Mouse (Mus musculus) stomach, embryonic 16.5 days (tissue): Measurements from ENCODE around the gene Hdac8. TPM values are rescaled to one million over a fixed set of nuclear protein-coding genes. Genes with fewer than 3 reads are reported as not detected.

ENCODE experiments used
- ATAC-seq: fragments of 200-750 bp; cut with Nextera tagmentation; 2 replicates; pipeline ENCODE4 v1.8.0; 2017; ENCODE audit warnings: moderate number of reproducible peaks, moderate TSS enrichment; ENCODE audit not compliant: insufficient read depth, low FRiP score
- H3K27ac ChIP-seq: fragments of 300-500 bp; sonication (generic); 2 replicates; pipeline ENCODE4 v1.5.1; 2014; ENCODE audit warnings: low read length
- H3K27me3 ChIP-seq: fragments of 300-500 bp; sonication (generic); 2 replicates; pipeline ENCODE4 v1.6.1; 2014; ENCODE audit warnings: low read length, control low read depth, mixed read lengths; ENCODE audit not compliant: control insufficient read depth, insufficient read depth
- H3K36me3 ChIP-seq: fragments of 300-500 bp; sonication (generic); 2 replicates; pipeline ENCODE4 v1.6.1; 2014; ENCODE audit warnings: low read length; ENCODE audit not compliant: control insufficient read depth, insufficient read depth
- H3K4me1 ChIP-seq: fragments of 300-500 bp; sonication (generic); 2 replicates; pipeline ENCODE4 v1.6.1; 2014; ENCODE audit warnings: low read length, control low read depth, mixed read lengths; ENCODE audit not compliant: control insufficient read depth, insufficient read depth
- H3K4me2 ChIP-seq: fragments of 300-500 bp; sonication (generic); 2 replicates; pipeline ENCODE4 v1.6.1; 2014; ENCODE audit warnings: low read depth, low read length, mixed read lengths
- H3K4me3 ChIP-seq: fragments of 300-500 bp; sonication (generic); replicated peaks from 2 replicates; pipeline ENCODE4 v1.5.1; 2014; ENCODE audit warnings: mild to moderate bottlenecking, low read length
- H3K9ac ChIP-seq: fragments of 300-500 bp; sonication (generic); 2 replicates; pipeline ENCODE4 v1.6.1; 2014; ENCODE audit warnings: low read length
- H3K9me3 ChIP-seq: fragments of 300-500 bp; sonication (generic); replicated peaks from 2 replicates; pipeline ENCODE4 v1.6.1; 2016; ENCODE audit warnings: low read length, control low read depth; ENCODE audit not compliant: control insufficient read depth
- WGBS: fragments of 180-500 bp; shearing (Covaris S2); extraction: QIAGEN DNeasy Blood & Tissue Kit; methylation state at CpG from one replicate; pipeline ENCODE4 v1.1.7; 2014; 5-methylcytosine and 5-hydroxymethylcytosine counted together
- polyA plus RNA-seq: library from polyadenylated mRNA; unstranded; fragments of >200 nt; fragmentation: Nextera tagmentation; extraction: Ambion mirVana; gene quantifications from 2 replicates; pipeline ENCODE4 v1.2.1, GENCODE M21; 2015

Gene Hdac8
- polyA plus RNA-seq, 1 experiment from 2014 or later, result 9.2 TPM

- H3K36me3 ChIP-seq, result no peaks in the 10 kb centered on the region
- 64% methylated on average over 14 of the region's 14 CpGs for WGBS
- no peak for ATAC-seq
- no peak overlapping the region for H3K4me2 ChIP-seq
- no peaks in the 10 kb centered on the region for H3K9me3 ChIP-seq
- H3K9ac ChIP-seq, result no peak overlapping the region
- no peak overlapping the region for H3K27ac ChIP-seq
- H3K4me3 ChIP-seq, result no peak overlapping the region
- H3K4me1 ChIP-seq, result no peaks in the 10 kb centered on the region
- peaks cover 5% of the 10 kb centered on the region; the same call in 1 of the 2 replicates for H3K27me3 ChIP-seq
These were observed 155.1 kb downstream of the Hdac8 start for GRCm38 (mm10) chrX:102349843-102350731.

- Histone ChIP-seq H3K4me1 (no peaks in the 10 kb centered on the region), H3K4me2 (no peak overlapping the region), H3K9me3 (no peaks in the 10 kb centered on the region), H3K36me3 (no peaks in the 10 kb centered on the region), H3K27ac (no peak overlapping the region), H3K4me3 (no peak overlapping the region), H3K9ac (no peak overlapping the region), H3K27me3 (peaks cover 5% of the 10 kb centered on the region; the same call in 1 of the 2 replicates)
- no peak for ATAC-seq
- 47% methylated on average over 9 of the region's 9 CpGs for WGBS
These were observed 156.2 kb downstream of the Hdac8 start for GRCm38 (mm10) chrX:102348886-102349486.

- ATAC-seq, result no peak
- Histone ChIP-seq H3K4me3 (no peak overlapping the region), H3K9ac (no peak overlapping the region), H3K9me3 (no peaks in the 10 kb centered on the region), H3K4me1 (no peaks in the 10 kb centered on the region), H3K27me3 (no peaks in the 10 kb centered on the region; the same call in 1 of the 2 replicates), H3K36me3 (no peaks in the 10 kb centered on the region), H3K27ac (no peak overlapping the region), H3K4me2 (no peak overlapping the region)
- 74% methylated on average over 4 of the region's 4 CpGs for WGBS
These were observed 163.5 kb downstream of the Hdac8 start for GRCm38 (mm10) chrX:102341688-102342087.

GRCm38 (mm10) chrX:102339396-102340155 lies 165.6 kb downstream of the Hdac8 start:
- Histone ChIP-seq H3K9ac (no peak overlapping the region), H3K4me1 (no peaks in the 10 kb centered on the region), H3K4me2 (no peak overlapping the region), H3K36me3 (no peaks in the 10 kb centered on the region), H3K9me3 (no peaks in the 10 kb centered on the region), H3K4me3 (no peak overlapping the region), H3K27ac (no peak overlapping the region), H3K27me3 (no peaks in the 10 kb centered on the region; the same call in 1 of the 2 replicates)
- 32% methylated on average over 8 of the region's 8 CpGs for WGBS
- no peak for ATAC-seq

GRCm38 (mm10) chrX:102319696-102320095 lies 185.5 kb downstream of the Hdac8 start:
- Histone ChIP-seq H3K36me3 (no peaks in the 10 kb centered on the region), H3K27me3 (no peaks in the 10 kb centered on the region; the same call in 1 of the 2 replicates), H3K4me2 (no peak overlapping the region), H3K9ac (no peak overlapping the region), H3K27ac (no peak overlapping the region), H3K4me1 (no peaks in the 10 kb centered on the region), H3K4me3 (no peak overlapping the region), H3K9me3 (no peaks in the 10 kb centered on the region)
- ATAC-seq, result no peak
- 55% methylated on average over 3 of the region's 3 CpGs for WGBS

GRCm38 (mm10) chrX:102319252-102319651 lies 185.9 kb downstream of the Hdac8 start:
- H3K27ac ChIP-seq, result no peak overlapping the region
- H3K27me3 ChIP-seq, result no peaks in the 10 kb centered on the region; the same call in 1 of the 2 replicates

GRCm38 (mm10) chrX:102318782-102319181 lies 186.4 kb downstream of the Hdac8 start:
- no peaks in the 10 kb centered on the region for H3K36me3 ChIP-seq
- 81% methylated on average over 5 of the region's 5 CpGs for whole genome bisulfite sequencing
- H3K4me2 ChIP-seq, result no peak overlapping the region
- no peaks in the 10 kb centered on the region for H3K4me1 ChIP-seq
- no peak overlapping the region for H3K27ac ChIP-seq
- no peaks in the 10 kb centered on the region; the same call in 1 of the 2 replicates for H3K27me3 ChIP-seq
- no peak overlapping the region for H3K9ac ChIP-seq
- ATAC-seq, result no peak
- H3K4me3 ChIP-seq, result no peak overlapping the region
- no peaks in the 10 kb centered on the region for H3K9me3 ChIP-seq

More at GRCm38 (mm10) chrX:102319252-102319651, 185.9 kb downstream of the Hdac8 start:
- H3K9ac ChIP-seq, result no peak overlapping the region
- H3K4me3 ChIP-seq, result no peak overlapping the region
- ATAC-seq, result no peak
- no peak overlapping the region for H3K4me2 ChIP-seq
- no peaks in the 10 kb centered on the region for H3K4me1 ChIP-seq
- H3K9me3 ChIP-seq, result no peaks in the 10 kb centered on the region
- no peaks in the 10 kb centered on the region for H3K36me3 ChIP-seq

GRCm38 (mm10) chrX:102311119-102311518 lies 194.0 kb downstream of the Hdac8 start:
- no peak for ATAC-seq
- peaks cover 5% of the 10 kb centered on the region for H3K27me3 ChIP-seq

More at GRCm38 (mm10) chrX:102311119-102311518, 194.0 kb downstream of the Hdac8 start:
- no peak overlapping the region for H3K27ac ChIP-seq
- H3K4me2 ChIP-seq, result no peak overlapping the region
- H3K4me3 ChIP-seq, result no peak overlapping the region
- H3K9me3 ChIP-seq, result no peaks in the 10 kb centered on the region
- 62% methylated on average over 3 of the region's 3 CpGs for WGBS
- no peaks in the 10 kb centered on the region for H3K36me3 ChIP-seq
- H3K4me1 ChIP-seq, result no peaks in the 10 kb centered on the region
- no peak overlapping the region for H3K9ac ChIP-seq
